Mouse (Mus musculus) heart, adult 2 months (tissue): ENCODE measurements around the gene Anks1b.

Experiments
- CTCF ChIP-seq: fragments of 200-600 bp; IDR thresholded peaks from 2 replicates; pipeline ENCODE4 v1.8.1; 2022; ENCODE audit warnings: antibody characterized with exemption, mild to moderate bottlenecking, moderate library complexity
- EP300 ChIP-seq: fragments of 200-500 bp; IDR thresholded peaks from 2 replicates; pipeline ENCODE4 v1.6.1; 2011; ENCODE audit warnings: low read depth, low read length, control low read depth; ENCODE audit not compliant: insufficient read depth
- POLR2A ChIP-seq: fragments of 200-500 bp; IDR thresholded peaks from 2 replicates; pipeline ENCODE4 v1.6.1; 2011; ENCODE audit warnings: mild to moderate bottlenecking, low read depth, low read length, control low read depth; ENCODE audit not compliant: insufficient read depth

GRCm38 (mm10) chr10:90627532-90627931 is 754.2 kb downstream of the Anks1b start:
- TF ChIP-seq CTCF (no peak), EP300 (no peak), POLR2A (no peak)
